Mouse (Mus musculus) heart, embryonic 14.5 days (tissue): Measurements from ENCODE around the gene Plgrkt. TPM values are rescaled to one million over a fixed set of nuclear protein-coding genes. Genes with fewer than 3 reads are reported as not detected.

Source experiments
- ATAC-seq: fragments of 200-750 bp; cut with Nextera tagmentation; 2 replicates; pipeline ENCODE4 v1.8.0; 2017; ENCODE audit warnings: low read depth, moderate TSS enrichment; ENCODE audit not compliant: insufficient number of reproducible peaks, insufficient read depth, low FRiP score
- H3K27ac ChIP-seq, 2 experiments: fragments of 200-500 bp in 1 of 2; fragments of 300-500 bp in 1 of 2; sonication (generic) in 1 of 2; replicated peaks in 1 of 2; 2 replicates each; pipeline ENCODE4 v1.5.1; 2012 to 2014; ENCODE audit warnings: low read depth in 2 of 2, low read length in 2 of 2, control low read depth in 1 of 2, mild to moderate bottlenecking in 1 of 2, mixed read lengths in 1 of 2; ENCODE audit not compliant: control insufficient read depth in 1 of 2, insufficient read depth in 1 of 2
- H3K27me3 ChIP-seq: fragments of 300-500 bp; sonication (generic); 2 replicates; pipeline ENCODE4 v1.6.1; 2014; ENCODE audit warnings: mild to moderate bottlenecking, low read length, control low read depth; ENCODE audit not compliant: control insufficient read depth, insufficient read depth
- H3K36me3 ChIP-seq: fragments of 300-500 bp; sonication (generic); 2 replicates; pipeline ENCODE4 v1.6.1; 2014; ENCODE audit warnings: mild to moderate bottlenecking, control low read depth, low read length, mixed read lengths; ENCODE audit not compliant: control insufficient read depth, insufficient read depth
- H3K4me1 ChIP-seq, 2 experiments: fragments of 200-500 bp in 1 of 2; fragments of 300-500 bp in 1 of 2; sonication (generic) in 1 of 2; 2 replicates each; pipeline ENCODE4 v1.6.1; 2012 to 2014; ENCODE audit warnings: low read length in 2 of 2, control low read depth in 1 of 2, mixed read lengths in 1 of 2; ENCODE audit not compliant: control insufficient read depth in 2 of 2, insufficient read depth in 2 of 2
- H3K4me2 ChIP-seq: fragments of 300-500 bp; sonication (generic); 2 replicates; pipeline ENCODE4 v1.6.1; 2014; ENCODE audit warnings: mild to moderate bottlenecking, low read length
- H3K4me3 ChIP-seq, 2 experiments: fragments of 200-500 bp in 1 of 2; fragments of 300-500 bp in 1 of 2; sonication (generic) in 1 of 2; 2 replicates each; pipeline ENCODE4 v1.5.1; 2012 to 2014; ENCODE audit warnings: low read length in 2 of 2, mild to moderate bottlenecking in 2 of 2, control low read depth in 1 of 2, low read depth in 1 of 2, moderate library complexity in 1 of 2; ENCODE audit not compliant: control insufficient read depth in 1 of 2, insufficient read depth in 1 of 2
- H3K9ac ChIP-seq: fragments of 300-500 bp; sonication (generic); 2 replicates; pipeline ENCODE4 v1.6.1; 2014; ENCODE audit warnings: mild to moderate bottlenecking, low read length
- H3K9me3 ChIP-seq: fragments of 300-500 bp; sonication (generic); 2 replicates; pipeline ENCODE4 v1.6.1; 2016; ENCODE audit warnings: low read length, control low read depth; ENCODE audit not compliant: control insufficient read depth
- WGBS: fragments of 180-500 bp; shearing (Covaris S2); extraction: QIAGEN DNeasy Blood & Tissue Kit; methylation state at CpG from one replicate; pipeline ENCODE4 v1.1.7; 2014; 5-methylcytosine and 5-hydroxymethylcytosine counted together
- polyA plus RNA-seq: library from polyadenylated mRNA; unstranded; fragments of >200 nt; fragmentation: Nextera tagmentation; extraction: Ambion mirVana; gene quantifications from 2 replicates; pipeline ENCODE4 v1.2.1, GENCODE M21; 2014

The Plgrkt gene
- polyA plus RNA-seq, 1 experiment from 2014 or later: 45.9 TPM

DNA sequence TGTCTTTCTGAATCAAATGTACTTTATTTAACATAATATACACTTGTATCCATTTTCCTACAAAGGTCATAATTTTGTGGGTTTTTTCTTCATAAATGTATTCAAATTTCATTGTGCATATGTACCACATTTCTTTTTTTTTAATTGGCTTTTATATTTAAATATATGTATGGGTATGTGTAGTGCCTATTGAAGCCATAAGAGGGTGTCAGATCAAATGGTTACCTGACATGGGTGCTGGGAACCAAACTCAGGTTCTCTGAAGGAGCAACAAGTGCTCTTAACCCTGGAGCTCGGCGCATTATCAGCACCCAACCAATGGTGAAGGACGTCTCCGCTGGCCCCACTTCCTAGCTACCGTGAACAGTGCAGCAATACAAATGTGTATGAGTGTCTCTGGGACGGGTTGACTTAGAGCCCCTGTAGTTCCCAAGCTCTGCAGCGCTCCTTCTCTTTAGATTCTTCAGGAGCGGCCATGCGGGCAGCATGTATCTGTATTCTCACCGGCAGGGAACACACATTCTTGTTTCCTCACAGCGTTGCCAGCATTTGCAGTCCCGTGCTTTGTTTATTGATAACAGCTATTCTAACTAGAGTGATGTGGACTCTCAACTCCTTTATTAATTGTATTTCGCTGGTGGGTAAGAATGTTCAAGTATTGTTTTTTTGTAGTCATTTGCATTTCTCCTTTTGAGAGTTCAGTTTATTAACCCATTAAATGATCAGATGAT is 40.2 kb downstream of the Plgrkt start:
- Histone ChIP-seq H3K9ac (no peak overlapping the region), H3K36me3 (no peaks in the 10 kb centered on the region), H3K27me3 (no peaks in the 10 kb centered on the region), H3K4me2 (no peak overlapping the region), H3K27ac (no peak overlapping the region), H3K4me1 (peaks cover 0 to 3% of the 10 kb centered on the region in 2 experiments; a peak in 1 of 4 replicates), H3K9me3 (no peaks in the 10 kb centered on the region), H3K4me3 (no peak overlapping the region)
- ATAC-seq: no peak
- WGBS: 70% methylated on average over 13 of the region's 13 CpGs

DNA sequence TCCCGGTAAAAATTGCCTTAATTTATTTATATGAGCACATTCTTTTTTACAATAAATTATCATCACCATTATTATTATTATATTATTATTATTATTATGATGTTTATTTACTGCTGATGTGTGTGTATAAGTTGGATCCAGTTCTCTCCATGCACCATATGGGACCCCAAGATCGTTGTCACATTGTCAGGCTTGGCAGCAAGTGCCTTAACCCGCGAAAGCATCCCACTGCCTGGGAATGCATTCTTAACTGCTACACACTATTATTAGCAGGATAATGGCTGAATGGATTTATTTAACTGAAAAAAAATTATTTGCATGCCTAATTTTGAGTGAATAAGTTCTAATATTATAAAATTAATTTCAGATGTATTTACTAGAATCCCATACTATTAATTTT is 40.8 kb downstream of the Plgrkt start:
- H3K9me3 ChIP-seq: no peaks in the 10 kb centered on the region
- no peak for ATAC-seq
- no peak overlapping the region for H3K27ac ChIP-seq
- no peaks in the 10 kb centered on the region for H3K27me3 ChIP-seq
- H3K36me3 ChIP-seq: no peaks in the 10 kb centered on the region
- H3K4me2 ChIP-seq: no peak overlapping the region
- 85% methylated on average over 4 of the region's 4 CpGs for WGBS
- H3K9ac ChIP-seq: no peak overlapping the region
- peaks cover 0 to 3% of the 10 kb centered on the region in 2 experiments; a peak in 1 of 4 replicates for H3K4me1 ChIP-seq
- no peak overlapping the region for H3K4me3 ChIP-seq

DNA sequence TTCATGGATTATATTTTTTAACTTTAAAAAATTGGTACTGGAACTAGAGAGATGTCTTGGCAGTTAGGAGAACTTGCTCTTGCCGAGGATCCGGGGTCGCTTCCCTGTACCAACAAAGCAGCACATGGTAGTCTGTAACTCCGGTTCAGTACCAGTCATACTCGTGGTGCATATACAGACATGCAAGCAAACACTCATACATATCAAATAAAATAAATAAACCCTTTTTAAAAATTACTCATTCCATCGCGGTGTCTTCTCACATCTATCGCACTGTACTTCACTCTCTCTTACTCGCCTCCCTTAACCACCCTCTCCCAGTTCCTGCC is 41.4 kb downstream of the Plgrkt start:
- H3K36me3 ChIP-seq: no peaks in the 10 kb centered on the region
- WGBS: 65% methylated on average over 9 of the region's 9 CpGs
- no peaks in the 10 kb centered on the region for H3K27me3 ChIP-seq
- H3K9me3 ChIP-seq: no peaks in the 10 kb centered on the region
- H3K4me1 ChIP-seq: peaks cover 0 to 3% of the 10 kb centered on the region in 2 experiments; a peak in 1 of 4 replicates
- peak overlapping the region in 1 of 2 experiments; percentile 40; a peak in 1 of 4 replicates for H3K4me3 ChIP-seq
- ATAC-seq: no peak
- H3K4me2 ChIP-seq: peak overlapping the region; percentile 75
- no peak overlapping the region for H3K27ac ChIP-seq
- 0 out of 2 replicates have a peak overlapping the region, but pooled peaks have one; percentile 38 for H3K9ac ChIP-seq

DNA sequence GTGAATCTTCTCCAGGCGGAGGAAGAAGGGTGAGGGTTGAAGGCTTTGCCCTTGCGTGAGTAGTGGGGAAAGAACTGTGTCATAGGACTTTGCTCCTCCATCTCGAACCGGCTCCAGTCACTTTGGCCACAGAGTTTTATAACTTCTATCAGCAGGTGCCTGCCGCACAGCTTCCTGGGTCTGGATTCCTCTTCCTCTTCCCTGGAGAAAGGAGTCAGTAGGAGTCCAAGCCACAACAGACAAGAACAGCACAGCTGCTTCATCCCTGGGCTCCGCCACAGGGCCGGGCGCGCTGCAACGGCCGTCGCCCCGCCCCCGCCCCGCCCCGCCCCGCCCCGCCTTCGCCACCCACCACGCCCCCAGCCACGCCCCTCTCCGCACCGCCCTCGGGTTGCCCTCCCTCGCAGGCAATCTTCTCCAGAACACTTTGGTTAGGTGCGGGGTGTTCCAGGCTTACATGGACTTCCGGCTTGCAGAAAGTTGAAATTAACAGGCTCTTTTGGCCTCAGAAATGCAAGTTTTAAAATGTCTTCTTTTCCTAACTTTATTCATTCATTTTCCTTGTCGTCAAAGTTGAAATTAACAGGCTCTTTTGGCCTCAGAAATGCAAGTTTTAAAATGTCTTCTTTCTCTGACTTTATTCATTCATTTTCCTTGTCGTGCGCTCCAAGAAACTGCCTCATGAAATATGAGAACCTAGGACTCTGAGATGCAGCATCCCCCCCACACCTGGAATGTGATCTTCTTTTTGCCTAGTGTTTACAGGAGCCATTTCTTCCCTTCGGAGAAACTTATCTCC is 41.9 kb downstream of the Plgrkt start, which contains the start of gene Insl6:
TSS of gene Insl6 (minus strand) at position 304 of the 799 bp plus-strand sequence.
- Histone ChIP-seq H3K9me3 (no peaks in the 10 kb centered on the region), H3K27me3 (no peaks in the 10 kb centered on the region), H3K9ac (peak within 1 kb of the TSS; percentile 68), H3K4me3 (peak within 1 kb of the TSS; percentile 40 to 64), H3K4me2 (peak within 1 kb of the TSS; percentile 75), H3K36me3 (no peaks in the 10 kb centered on the region), H3K4me1 (peaks cover 0 to 3% of the 10 kb centered on the region in 2 experiments; a peak in 1 of 4 replicates), H3K27ac (no peak within 1 kb of the TSS)
- WGBS: 4% methylated on average over 27 of the region's 31 CpGs
- ATAC-seq: peak; percentile 87

DNA sequence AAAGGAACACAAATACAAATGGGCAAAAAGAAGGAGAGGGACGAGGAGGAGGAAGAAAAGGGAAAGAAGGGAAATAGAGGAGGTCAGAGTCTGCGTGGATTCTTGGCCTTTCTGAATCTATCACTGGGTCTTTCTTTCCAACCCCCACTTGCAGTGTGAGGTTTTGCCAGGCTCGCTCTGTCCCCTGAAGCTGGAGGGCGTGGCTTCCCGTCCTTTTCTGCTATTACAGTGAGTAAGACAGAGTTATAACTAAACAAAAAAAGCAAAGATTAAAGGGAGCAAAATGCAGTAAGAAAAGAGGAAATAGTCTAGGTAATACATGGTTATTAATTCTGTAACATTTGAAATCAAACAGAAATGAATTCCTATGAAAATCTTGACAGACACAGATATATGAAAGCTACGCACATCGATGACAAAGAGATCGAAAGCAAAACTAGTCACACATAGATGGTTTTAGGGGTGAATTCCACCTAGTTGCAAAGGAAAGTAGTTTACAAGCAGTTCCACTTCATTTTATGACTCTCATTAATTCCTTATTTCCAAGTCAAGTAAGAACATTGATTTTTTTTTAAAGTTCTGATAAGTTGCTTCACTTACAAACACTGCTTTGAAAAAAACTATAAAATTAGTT is 43.7 kb downstream of the Plgrkt start:
- Histone ChIP-seq H3K9ac (no peak overlapping the region), H3K9me3 (no peaks in the 10 kb centered on the region), H3K4me2 (no peak overlapping the region), H3K27me3 (no peaks in the 10 kb centered on the region), H3K27ac (no peak overlapping the region), H3K4me3 (no peak overlapping the region), H3K36me3 (no peaks in the 10 kb centered on the region), H3K4me1 (peaks cover 0 to 3% of the 10 kb centered on the region in 2 experiments; a peak in 1 of 4 replicates)
- WGBS: 66% methylated on average over 8 of the region's 8 CpGs
- no peak for ATAC-seq

DNA sequence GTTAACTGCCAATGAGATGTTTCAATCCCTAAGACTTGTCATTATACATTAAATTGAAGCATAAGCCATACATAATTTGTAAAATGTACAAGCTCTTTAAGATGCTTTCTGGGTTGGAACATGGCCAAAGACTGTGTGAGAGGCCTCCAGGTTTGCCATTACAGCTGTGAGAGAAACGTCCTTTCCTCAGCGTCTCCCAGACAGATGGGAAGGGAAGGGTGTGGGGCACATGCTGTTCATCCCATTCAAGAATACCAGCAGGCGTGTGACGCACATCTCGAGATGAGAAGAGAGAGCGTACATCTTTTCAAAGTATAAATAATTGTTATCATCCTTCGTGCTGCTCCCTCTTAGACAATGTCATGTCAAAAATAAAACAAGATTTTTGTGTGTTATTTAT is 54.5 kb downstream of the Plgrkt start:
- ATAC-seq: no peak
- H3K4me2 ChIP-seq: no peak overlapping the region
- no peak overlapping the region for H3K4me3 ChIP-seq
- H3K4me1 ChIP-seq: no peaks in the 10 kb centered on the region
- H3K9me3 ChIP-seq: peaks cover 8% of the 10 kb centered on the region; the same call in 1 of the 2 replicates
- peaks cover 30% of the 10 kb centered on the region for H3K36me3 ChIP-seq
- WGBS: 71% methylated on average over 7 of the region's 7 CpGs
- H3K27me3 ChIP-seq: no peaks in the 10 kb centered on the region
- H3K9ac ChIP-seq: no peak overlapping the region
- H3K27ac ChIP-seq: no peak overlapping the region

DNA sequence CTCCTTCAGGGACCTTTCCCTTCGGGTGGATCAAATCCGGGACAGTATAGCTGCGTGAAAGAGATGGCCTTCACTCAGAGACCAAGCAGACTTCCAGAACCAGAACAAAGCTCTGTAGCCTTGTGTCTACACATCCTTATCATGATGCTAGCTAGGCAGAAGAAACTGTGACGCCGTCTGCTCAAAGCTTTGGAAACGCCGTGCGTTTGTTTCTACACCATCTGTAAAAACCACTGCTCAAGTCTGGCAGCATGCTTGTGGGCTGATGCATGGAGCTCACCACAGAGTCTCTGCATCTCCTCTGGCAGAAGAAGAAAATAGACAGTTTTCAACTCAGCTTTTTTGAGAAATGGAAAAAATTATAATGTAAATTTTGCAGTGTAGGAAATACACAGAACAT is 55.4 kb downstream of the Plgrkt start:
- Histone ChIP-seq H3K9ac (no peak overlapping the region), H3K9me3 (peaks cover 8% of the 10 kb centered on the region; the same call in 1 of the 2 replicates), H3K4me1 (no peaks in the 10 kb centered on the region), H3K27ac (no peak overlapping the region), H3K4me2 (no peak overlapping the region), H3K27me3 (no peaks in the 10 kb centered on the region), H3K4me3 (no peak overlapping the region), H3K36me3 (peaks cover 35% of the 10 kb centered on the region)
- ATAC-seq: no peak
- WGBS: 91% methylated on average over 8 of the region's 8 CpGs
